ENCODE assay signal across 31 mouse cellular contexts in the genomic region with DNA sequence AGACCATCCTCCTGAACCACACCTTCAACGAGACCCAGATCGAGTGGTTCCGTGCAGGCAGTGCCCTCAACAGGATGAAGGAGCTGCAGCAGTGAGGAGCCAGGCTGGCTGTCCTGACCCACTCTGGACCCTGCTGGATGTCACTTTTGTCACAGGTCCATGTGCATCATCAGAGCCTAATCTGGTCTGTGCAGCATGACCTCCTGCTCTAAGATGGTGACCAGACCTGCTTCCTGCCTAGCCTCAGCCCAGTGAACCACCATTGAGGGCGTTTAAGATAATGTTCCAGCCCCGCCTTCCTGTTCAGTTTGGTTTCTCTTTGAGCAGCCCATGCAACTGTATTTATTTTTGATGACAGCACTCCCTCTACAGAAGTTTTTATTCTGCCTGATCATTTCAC. TPM values are rescaled to one million over a fixed set of nuclear protein-coding genes. Genes with fewer than 3 reads are reported as not detected.
DNase-seq lines count a peak whose midpoint lies in the region; ATAC-seq and TF ChIP-seq lines count a peak whose summit lies in the region.
"Had no signal": no experiment of that assay in that cellular context is flagged by ENCODE, and none has a peak within 500 bp of the region (broad histone marks: within the 10 kb centered on the region; RNA-seq: fewer than 3 reads in every experiment).

No protein-coding gene starts in this region.

- H3K27ac ChIP-seq in liver, embryonic 13.5 days, result peak overlapping the region; percentile 63
- no peak overlapping the region for H3K27ac ChIP-seq in limb, embryonic 10.5 days
- H3K27ac ChIP-seq: heart, embryonic 15.5 days; hindbrain, postnatal 0 days; intestine, embryonic 15.5 days; kidney, postnatal 0 days; neural tube, embryonic 13.5 days had no signal

- H3K9me3 ChIP-seq in G1E (replicated peaks), result no peaks in the 10 kb centered on the region
- H3K9me3 ChIP-seq in liver, embryonic 13.5 days (replicated peaks), result no peaks in the 10 kb centered on the region
- no peaks in the 10 kb centered on the region for H3K9me3 ChIP-seq in limb, embryonic 10.5 days (replicated peaks)
- H3K9me3 ChIP-seq: heart, embryonic 15.5 days; intestine, embryonic 15.5 days; limb, embryonic 12.5 days; neural tube, embryonic 13.5 days had no signal

- H3K9ac ChIP-seq in liver, embryonic 13.5 days, result no peak overlapping the region
- H3K9ac ChIP-seq: heart, embryonic 15.5 days; intestine, embryonic 15.5 days; limb, embryonic 12.5 days; neural tube, embryonic 13.5 days had no signal

- 0 out of 2 replicates have a peak, but pooled peaks have one; percentile 22 for ATAC-seq in G1E (ENCODE audit: extremely low read depth, insufficient number of reproducible peaks, low FRiP score, poor library complexity, severe bottlenecking)
- ATAC-seq in liver, embryonic 13.5 days (ENCODE audit: low read depth), result peak; percentile 53
- ATAC-seq in megakaryocyte progenitor cell, adult 5-6 weeks (replicated peaks; ENCODE audit: poor library complexity), result peak; percentile 71
- ATAC-seq: forebrain, embryonic 16.5 days; hindbrain, postnatal 0 days; intestine, embryonic 15.5 days; lung, postnatal 0 days; Patski had no signal

- peaks cover 37% of the 10 kb centered on the region for H3K4me1 ChIP-seq in G1E (ENCODE audit: insufficient read depth, low read depth, low read length)
- peaks cover 30% of the 10 kb centered on the region for H3K4me1 ChIP-seq in liver, embryonic 13.5 days (replicated peaks)
- H3K4me1 ChIP-seq in limb, embryonic 10.5 days, result no peaks in the 10 kb centered on the region
- H3K4me1 ChIP-seq: heart, embryonic 15.5 days; intestine, embryonic 15.5 days; limb, embryonic 12.5 days; neural tube, embryonic 13.5 days had no signal

- 46% methylated on average over 5 of the region's 5 CpGs for WGBS in liver, embryonic 13.5 days (ENCODE audit: insufficient replicate concordance)
- 86% methylated on average over 5 of the region's 5 CpGs for WGBS in limb, embryonic 10.5 days

- H3K4me2 ChIP-seq in liver, embryonic 13.5 days, result no peak overlapping the region
- H3K4me2 ChIP-seq: heart, embryonic 15.5 days; intestine, embryonic 15.5 days; limb, embryonic 12.5 days; midbrain, embryonic 11.5 days; neural tube, embryonic 13.5 days had no signal

- H3K36me3 ChIP-seq in G1E (replicated peaks), result peaks cover 99% of the 10 kb centered on the region
- peaks cover 98% of the 10 kb centered on the region for H3K36me3 ChIP-seq in liver, embryonic 13.5 days
- H3K36me3 ChIP-seq in limb, embryonic 10.5 days, result peaks cover 95% of the 10 kb centered on the region

- DNase-seq in G1E (ENCODE audit: low spot score), result no peak
- DNase-seq in c-Kit-positive CD71-positive TER-119-negative erythroid progenitor cells, embryonic 14.5 days (ENCODE audit: low read depth), result peak; percentile 33
- DNase-seq in liver, embryonic 13.5 days, result peak; percentile 32
- no peak for DNase-seq in ovary, adult 18-20 months (ENCODE audit: low spot score)
- no peak for DNase-seq in limb, embryonic 10.5 days (ENCODE audit: low spot score)
- DNase-seq in kidney, adult 11 months, result no peak
- no peak for DNase-seq in retina, embryonic 14.5 days (ENCODE audit: low spot score)
- DNase-seq: adrenal gland, postnatal 14 days; B cell, adult 2 months; cerebellum, adult 18-20 months; cerebellum, postnatal 10 days; gastrocnemius, postnatal 10 days; kidney, adult 8-10 months; kidney, postnatal 4 days; lung, adult 18-20 months; lung, postnatal 4 days; right cerebral cortex, postnatal 4 days; thymus, adult 2 months; thymus, postnatal 36 days had no signal

- TF ChIP-seq CTCF in G1E (IDR thresholded peaks at IDR 0.05; ENCODE audit: low read depth, low read length), result no peak

- no peaks in the 10 kb centered on the region for H3K27me3 ChIP-seq in G1E (ENCODE audit: insufficient read depth, low read length)
- H3K27me3 ChIP-seq in liver, embryonic 13.5 days, result no peaks in the 10 kb centered on the region
- H3K27me3 ChIP-seq in limb, embryonic 10.5 days (ENCODE audit: low read depth, poor library complexity, severe bottlenecking), result no peaks in the 10 kb centered on the region
- H3K27me3 ChIP-seq: heart, embryonic 15.5 days; intestine, embryonic 15.5 days; limb, embryonic 12.5 days; neural tube, embryonic 13.5 days; Patski had no signal

- no peak overlapping the region; the same call in 1 of the 2 replicates for H3K4me3 ChIP-seq in G1E (ENCODE audit: low read depth, low read length)
- no peak overlapping the region for H3K4me3 ChIP-seq in liver, embryonic 13.5 days (replicated peaks)
- no peak overlapping the region for H3K4me3 ChIP-seq in limb, embryonic 10.5 days
- H3K4me3 ChIP-seq: erythroblast, embryonic 14.5 days; heart, embryonic 15.5 days; intestine, embryonic 15.5 days; limb, embryonic 12.5 days; neural tube, embryonic 13.5 days had no signal

RNA-seq across cellular contexts. Expression of a gene that starts 11.4 kb away (rescaled TPM):
- total RNA-seq in G1E (2014; fragmentation: Nextera tagmentation) (6.8 and 8.4 TPM in 2 replicates), G1E (2017) (25.0 and 26.7 TPM in 2 replicates)
- polyA plus RNA-seq in G1E (2012), result 36.8 and 62.8 TPM in 2 replicates
- polyA plus RNA-seq in liver, embryonic 13.5 days (2015; fragmentation: Nextera tagmentation; extraction: Ambion mirVana), result 77.5 and 82.6 TPM in 2 replicates
- total RNA-seq in megakaryocyte progenitor cell, adult 5-6 weeks (2015), result 14.0 and 17.1 TPM in 2 replicates
- total RNA-seq in megakaryocyte progenitor cell, adult 5-6 weeks (2017), result 37.6 and 37.7 TPM in 2 replicates
- 75.5 and 86.6 TPM in 2 replicates for polyA plus RNA-seq in limb, embryonic 10.5 days (2016; fragmentation: Nextera tagmentation; extraction: Ambion mirVana)

RNA-seq across cellular contexts. Expression of a gene that starts 21.9 kb away (rescaled TPM):
- not detected in 2 replicates for total RNA-seq in G1E (2014; fragmentation: Nextera tagmentation)
- total RNA-seq in G1E (2017), result 0.17 TPM in 1 of 2 replicates, not detected in the other
- polyA plus RNA-seq in G1E (2012), result not detected in 2 replicates
- polyA plus RNA-seq in liver, embryonic 13.5 days (2015; fragmentation: Nextera tagmentation; extraction: Ambion mirVana), result 1.0 and 1.1 TPM in 2 replicates
- not detected in 2 replicates for total RNA-seq in megakaryocyte progenitor cell, adult 5-6 weeks (2015)
- not detected in 2 replicates for total RNA-seq in megakaryocyte progenitor cell, adult 5-6 weeks (2017)
- 3.7 and 5.7 TPM in 2 replicates for polyA plus RNA-seq in limb, embryonic 10.5 days (2016; fragmentation: Nextera tagmentation; extraction: Ambion mirVana)
- polyA plus RNA-seq: erythroblast, embryonic 14.5 days had no signal

RNA-seq across cellular contexts. Expression of a gene that starts 42.6 kb away (rescaled TPM):
- total RNA-seq in G1E (2014; fragmentation: Nextera tagmentation) (152 and 177 TPM in 2 replicates), G1E (2017) (124 and 140 TPM in 2 replicates)
- polyA plus RNA-seq in G1E (2012), result 142 TPM in 2 replicates
- polyA plus RNA-seq in liver, embryonic 13.5 days (2015; fragmentation: Nextera tagmentation; extraction: Ambion mirVana), result 105 and 122 TPM in 2 replicates
- 77.3 and 90.7 TPM in 2 replicates for total RNA-seq in megakaryocyte progenitor cell, adult 5-6 weeks (2015)
- total RNA-seq in megakaryocyte progenitor cell, adult 5-6 weeks (2017), result 122 and 130 TPM in 2 replicates
- polyA plus RNA-seq in limb, embryonic 10.5 days (2016; fragmentation: Nextera tagmentation; extraction: Ambion mirVana), result 170 and 172 TPM in 2 replicates

RNA-seq across cellular contexts. Expression of a gene that starts 43.0 kb away (rescaled TPM):
- total RNA-seq in G1E (2014; fragmentation: Nextera tagmentation) (79.6 and 81.9 TPM in 2 replicates), G1E (2017) (99.2 and 121 TPM in 2 replicates)
- polyA plus RNA-seq in G1E (2012), result 8.0 and 10.3 TPM in 2 replicates
- 132 and 139 TPM in 2 replicates for polyA plus RNA-seq in liver, embryonic 13.5 days (2015; fragmentation: Nextera tagmentation; extraction: Ambion mirVana)
- total RNA-seq in megakaryocyte progenitor cell, adult 5-6 weeks (2015), result 123 and 128 TPM in 2 replicates
- 83.2 and 110 TPM in 2 replicates for total RNA-seq in megakaryocyte progenitor cell, adult 5-6 weeks (2017)
- polyA plus RNA-seq in limb, embryonic 10.5 days (2016; fragmentation: Nextera tagmentation; extraction: Ambion mirVana), result 256 and 300 TPM in 2 replicates

RNA-seq across cellular contexts. Expression of a gene that starts 46.1 kb away (rescaled TPM):
- total RNA-seq in G1E (2014; fragmentation: Nextera tagmentation) (51.6 and 57.8 TPM in 2 replicates), G1E (2017) (35.9 and 42.9 TPM in 2 replicates)
- 157 and 161 TPM in 2 replicates for polyA plus RNA-seq in G1E (2012)
- polyA plus RNA-seq in liver, embryonic 13.5 days (2015; fragmentation: Nextera tagmentation; extraction: Ambion mirVana), result 24.7 and 25.0 TPM in 2 replicates
- total RNA-seq in megakaryocyte progenitor cell, adult 5-6 weeks (2015), result 22.9 and 23.0 TPM in 2 replicates
- total RNA-seq in megakaryocyte progenitor cell, adult 5-6 weeks (2017), result 13.2 and 17.0 TPM in 2 replicates
- 18.1 and 21.1 TPM in 2 replicates for polyA plus RNA-seq in limb, embryonic 10.5 days (2016; fragmentation: Nextera tagmentation; extraction: Ambion mirVana)

Comparison
In these comparisons a context has a peak if more than half of its experiments do, and no peak if none do; other contexts are left out.
1. DNase-seq: peak in c-Kit-positive CD71-positive TER-119-negative erythroid progenitor cells, embryonic 14.5 days (single experiment) and liver, embryonic 13.5 days (single experiment); none in G1E (single experiment), ovary, adult 18-20 months (single experiment), limb, embryonic 10.5 days (single experiment), kidney, adult 11 months (single experiment) and retina, embryonic 14.5 days (single experiment).
2. Peak in every context shown above with its lines, with median percentiles within 50 percentile points of each other: ATAC-seq.